Mouse (Mus musculus): ENCODE results near the gene Stra6l. TPM values are rescaled to one million over a fixed set of nuclear protein-coding genes. Genes with fewer than 3 reads are reported as not detected.

Gene Stra6l
- total and polyA plus RNA-seq, 2 experiments from 2014 or later, result 0.20 to 0.26 TPM

DNA sequence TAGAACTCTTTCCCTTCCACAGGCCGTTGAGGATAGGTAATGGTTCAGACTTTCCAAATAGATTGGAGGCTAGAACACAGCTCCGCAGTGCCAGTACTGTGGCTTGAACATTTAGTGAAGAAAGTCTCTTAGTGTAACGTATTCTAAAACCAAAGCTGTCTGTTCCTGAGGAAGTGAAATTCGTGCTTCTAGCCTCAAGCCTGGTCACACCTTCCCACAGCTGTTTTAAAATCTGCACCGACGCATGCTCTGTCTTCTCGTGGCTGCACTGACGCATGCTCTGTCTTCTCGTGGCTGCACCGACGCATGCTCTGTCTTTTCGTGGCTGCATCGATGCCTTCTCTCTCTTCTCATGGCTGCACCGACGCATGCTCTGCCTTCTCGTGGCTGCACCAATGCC, 34.8 kb downstream of the Stra6l start:
- no peaks in the 10 kb centered on the region for H3K27me3 ChIP-seq (ENCODE audit: insufficient read depth, low read length)
- no peak overlapping the region for H3K27ac ChIP-seq
- no peak overlapping the region for H3K4me2 ChIP-seq (ENCODE audit: low read depth, low read length)
- DNase-seq (ENCODE audit: low spot score), result no peak
- H3K36me3 ChIP-seq (ENCODE audit: insufficient read depth, low read length), result no peaks in the 10 kb centered on the region
- no peak for ATAC-seq
- H3K9ac ChIP-seq (replicated peaks; ENCODE audit: low read length), result no peak overlapping the region
- no peak overlapping the region for H3K4me3 ChIP-seq (ENCODE audit: low read length)
- no peaks in the 10 kb centered on the region for H3K4me1 ChIP-seq (ENCODE audit: insufficient read depth, low read length)
- TF ChIP-seq CTCF (IDR thresholded peaks at IDR 0.05; ENCODE audit: low read depth), result no peak
- 92% methylated on average over 16 of the region's 16 CpGs for WGBS
- no peaks in the 10 kb centered on the region for H3K9me3 ChIP-seq (ENCODE audit: low read length)

DNA sequence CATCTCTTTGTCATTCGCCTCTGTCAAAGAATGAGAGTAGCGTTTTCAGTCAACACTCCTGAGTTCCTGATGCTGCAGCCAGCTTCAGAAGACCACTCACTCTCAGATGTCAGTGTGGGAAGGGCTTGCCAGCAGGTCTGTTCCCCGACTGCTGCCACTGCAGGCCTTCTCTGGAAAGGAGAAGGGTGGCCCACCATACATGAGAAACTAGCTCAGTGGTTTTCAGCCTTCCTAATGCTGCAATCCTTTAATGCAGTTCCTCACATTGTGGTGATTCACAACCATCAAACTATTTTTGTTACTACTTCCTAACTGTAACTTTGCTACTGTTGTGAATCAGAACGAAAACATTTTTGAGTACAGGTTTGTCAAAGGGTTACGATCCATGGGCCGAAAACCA, 41.0 kb downstream of the Stra6l start:
- H3K9ac ChIP-seq (replicated peaks; ENCODE audit: low read length), result no peak overlapping the region
- TF ChIP-seq CTCF (IDR thresholded peaks at IDR 0.05; ENCODE audit: low read depth), result no peak
- no peak overlapping the region for H3K4me3 ChIP-seq (ENCODE audit: low read length)
- no peaks in the 10 kb centered on the region for H3K27me3 ChIP-seq (ENCODE audit: insufficient read depth, low read length)
- H3K4me2 ChIP-seq (ENCODE audit: low read depth, low read length), result no peak overlapping the region
- no peak overlapping the region for H3K27ac ChIP-seq
- DNase-seq (ENCODE audit: low spot score), result no peak
- H3K9me3 ChIP-seq (ENCODE audit: low read length), result no peaks in the 10 kb centered on the region
- ATAC-seq, result no peak
- H3K36me3 ChIP-seq (ENCODE audit: insufficient read depth, low read length), result no peaks in the 10 kb centered on the region
- H3K4me1 ChIP-seq (ENCODE audit: insufficient read depth, low read length), result no peaks in the 10 kb centered on the region
- 56% methylated on average over 6 of the region's 6 CpGs for WGBS

DNA sequence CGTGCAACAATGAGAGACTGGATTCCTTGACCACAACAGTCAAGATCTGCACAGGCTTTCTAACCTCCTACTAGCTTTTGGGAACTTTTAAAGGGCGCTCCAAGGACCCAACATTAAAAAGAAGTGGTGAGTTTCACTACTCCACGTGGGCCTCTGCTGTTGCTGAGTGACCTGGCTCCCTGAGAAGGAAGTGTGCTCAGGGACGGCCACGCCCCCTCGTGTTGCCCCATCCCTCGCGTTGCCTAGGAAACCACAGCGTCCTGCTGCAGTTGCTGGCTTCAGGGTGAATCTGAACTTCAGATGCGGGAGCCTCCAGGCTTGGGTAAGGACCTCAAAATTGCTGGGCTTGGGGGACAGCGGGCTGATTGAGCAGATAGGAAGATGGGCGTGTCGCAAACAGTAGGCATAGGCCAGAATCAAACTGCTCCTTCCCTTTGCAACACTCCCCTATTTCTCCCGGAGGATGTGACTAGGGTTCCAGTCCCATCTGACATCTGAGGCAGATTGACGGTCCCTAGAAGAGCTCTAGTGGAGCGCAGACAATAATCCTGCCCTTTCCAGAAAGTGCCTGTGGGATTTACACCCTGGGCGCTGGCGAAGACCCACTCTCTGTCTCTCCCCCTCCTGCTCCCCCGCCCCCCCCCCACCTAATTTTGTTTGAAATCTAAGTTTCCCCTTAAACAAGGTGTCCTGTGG, 41.8 kb downstream of the Stra6l start, which contains the start of gene Ccdc180:
TSS of gene Ccdc180 (plus strand) at position 238 of the 696 bp plus-strand sequence.
- 14% methylated on average over 19 of the region's 19 CpGs for WGBS

DNA sequence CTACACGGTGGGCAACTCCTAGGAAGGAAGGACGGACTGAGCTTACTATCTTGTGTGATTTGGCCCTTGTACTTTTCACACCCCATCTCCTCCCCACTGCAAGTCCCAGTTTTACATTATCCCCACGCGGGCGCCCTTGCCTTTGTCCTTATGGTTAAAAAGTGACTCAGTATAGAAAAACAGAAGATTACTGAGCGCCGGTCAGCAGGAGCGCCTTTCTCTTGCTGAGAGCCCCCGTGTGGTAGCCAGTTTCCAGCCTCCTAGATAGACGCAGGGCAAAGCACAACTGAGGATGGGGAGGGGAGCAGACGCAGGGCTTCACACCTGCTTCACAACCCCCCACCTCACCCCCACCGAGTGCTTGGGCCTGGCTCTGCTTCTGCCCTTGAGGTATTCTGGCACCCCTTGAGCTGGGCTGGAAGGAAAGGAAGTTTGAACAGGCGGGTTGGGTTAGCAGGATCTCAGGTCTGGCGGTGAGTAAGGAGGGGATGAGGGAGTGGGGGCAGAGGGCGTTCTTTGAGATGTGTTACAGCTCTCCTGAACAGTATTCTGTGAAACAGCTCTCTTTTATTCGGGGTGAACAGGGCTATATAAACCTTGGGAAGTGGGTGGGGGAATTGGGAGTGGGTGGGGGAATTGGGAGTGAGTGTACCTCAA, 48.1 kb downstream of the Stra6l start:
- H3K4me1 ChIP-seq (ENCODE audit: insufficient read depth, low read length), result no peaks in the 10 kb centered on the region
- ATAC-seq (no peak), DNase-seq (ENCODE audit: low spot score) (no peak)
- WGBS, result 17% methylated on average over 16 of the region's 16 CpGs
- no peak overlapping the region for H3K9ac ChIP-seq (replicated peaks; ENCODE audit: low read length)
- no peak overlapping the region for H3K27ac ChIP-seq
- no peaks in the 10 kb centered on the region for H3K27me3 ChIP-seq (ENCODE audit: insufficient read depth, low read length)
- H3K9me3 ChIP-seq (ENCODE audit: low read length), result no peaks in the 10 kb centered on the region
- no peaks in the 10 kb centered on the region for H3K36me3 ChIP-seq (ENCODE audit: insufficient read depth, low read length)
- no peak overlapping the region for H3K4me2 ChIP-seq (ENCODE audit: low read depth, low read length)
- H3K4me3 ChIP-seq (ENCODE audit: low read length), result no peak overlapping the region
- TF ChIP-seq CTCF (IDR thresholded peaks at IDR 0.05; ENCODE audit: low read depth), result 0 out of 2 replicates have a peak, but pooled peaks have one; percentile 5

More for the DNA sequence above, 41.8 kb downstream of the Stra6l start, which contains the start of gene Ccdc180:
- Histone ChIP-seq H3K27me3 (ENCODE audit: insufficient read depth, low read length) (no peaks in the 10 kb centered on the region), H3K27ac (no peak within 1 kb of the TSS), H3K9ac (replicated peaks; ENCODE audit: low read length) (0 out of 2 replicates have a peak within 1 kb of the TSS, but pooled peaks have one; percentile 24), H3K9me3 (ENCODE audit: low read length) (no peaks in the 10 kb centered on the region), H3K4me3 (ENCODE audit: low read length) (0 out of 2 replicates have a peak within 1 kb of the TSS, but pooled peaks have one; percentile 6), H3K36me3 (ENCODE audit: insufficient read depth, low read length) (no peaks in the 10 kb centered on the region), H3K4me1 (ENCODE audit: insufficient read depth, low read length) (no peaks in the 10 kb centered on the region), H3K4me2 (ENCODE audit: low read depth, low read length) (peak within 1 kb of the TSS; percentile 36)
- TF ChIP-seq CTCF (IDR thresholded peaks at IDR 0.05; ENCODE audit: low read depth), result no peak
- ATAC-seq, result 0 out of 2 replicates have a peak, but pooled peaks have one; percentile 70
- peak; percentile 71 for DNase-seq (ENCODE audit: low spot score)

DNA sequence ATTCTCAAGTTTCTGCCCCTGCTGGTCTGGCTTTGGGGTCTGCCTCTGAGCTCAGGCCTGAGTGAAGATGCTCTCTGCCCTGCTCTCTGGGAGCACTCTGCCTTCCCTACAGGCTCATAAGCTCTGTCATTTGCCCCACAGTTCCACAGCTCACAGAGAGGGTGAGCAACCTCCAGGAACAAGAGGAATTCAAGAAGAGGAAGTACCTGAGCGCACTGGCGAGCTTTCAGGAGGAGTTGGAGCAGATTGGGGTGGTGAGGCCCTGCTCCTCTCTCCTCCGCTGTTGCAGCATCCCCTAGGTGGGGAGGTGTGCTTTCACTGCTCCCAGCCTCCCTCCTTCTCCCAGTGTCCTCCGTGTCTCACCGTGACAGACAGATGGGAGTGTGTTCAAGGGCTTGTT, 49.9 kb downstream of the Stra6l start:
- no peak for TF ChIP-seq CTCF (IDR thresholded peaks at IDR 0.05; ENCODE audit: low read depth)
- Histone ChIP-seq H3K27ac (no peak overlapping the region), H3K9me3 (ENCODE audit: low read length) (no peaks in the 10 kb centered on the region), H3K27me3 (ENCODE audit: insufficient read depth, low read length) (no peaks in the 10 kb centered on the region), H3K9ac (replicated peaks; ENCODE audit: low read length) (no peak overlapping the region), H3K4me2 (ENCODE audit: low read depth, low read length) (no peak overlapping the region), H3K36me3 (ENCODE audit: insufficient read depth, low read length) (no peaks in the 10 kb centered on the region), H3K4me1 (ENCODE audit: insufficient read depth, low read length) (no peaks in the 10 kb centered on the region), H3K4me3 (ENCODE audit: low read length) (no peak overlapping the region)
- no peak for DNase-seq (ENCODE audit: low spot score)
- 52% methylated on average over 5 of the region's 5 CpGs for WGBS
- no peak for ATAC-seq

DNA sequence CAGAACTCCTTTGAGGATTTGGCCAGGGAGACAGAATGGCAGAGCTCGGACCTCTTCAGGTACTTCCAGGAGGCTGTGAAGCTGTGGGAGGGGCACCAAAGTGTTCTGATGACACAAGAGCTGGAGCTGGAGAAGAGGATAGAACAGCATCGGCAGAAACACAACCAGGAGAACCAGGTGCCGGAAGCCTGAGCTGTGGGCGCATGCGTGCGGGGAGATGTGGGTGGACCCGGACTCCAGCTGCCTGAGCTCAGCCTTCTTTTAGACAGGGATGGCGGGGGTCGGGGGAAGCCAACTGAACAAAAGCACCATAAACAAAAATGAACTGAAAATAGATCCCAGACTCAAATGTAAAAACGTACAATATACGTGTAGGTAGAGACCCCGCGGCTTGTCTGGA, 60.8 kb downstream of the Stra6l start:
- ATAC-seq (no peak), DNase-seq (ENCODE audit: low spot score) (no peak)
- no peak overlapping the region for H3K27ac ChIP-seq
- H3K4me1 ChIP-seq (ENCODE audit: insufficient read depth, low read length), result no peaks in the 10 kb centered on the region
- no peaks in the 10 kb centered on the region for H3K27me3 ChIP-seq (ENCODE audit: insufficient read depth, low read length)
- H3K4me2 ChIP-seq (ENCODE audit: low read depth, low read length), result no peak overlapping the region
- H3K9me3 ChIP-seq (ENCODE audit: low read length), result no peaks in the 10 kb centered on the region
- no peaks in the 10 kb centered on the region for H3K36me3 ChIP-seq (ENCODE audit: insufficient read depth, low read length)
- TF ChIP-seq CTCF (IDR thresholded peaks at IDR 0.05; ENCODE audit: low read depth), result no peak
- H3K9ac ChIP-seq (replicated peaks; ENCODE audit: low read length), result no peak overlapping the region
- WGBS, result 90% methylated on average over 13 of the region's 13 CpGs
- H3K4me3 ChIP-seq (ENCODE audit: low read length), result no peak overlapping the region

DNA sequence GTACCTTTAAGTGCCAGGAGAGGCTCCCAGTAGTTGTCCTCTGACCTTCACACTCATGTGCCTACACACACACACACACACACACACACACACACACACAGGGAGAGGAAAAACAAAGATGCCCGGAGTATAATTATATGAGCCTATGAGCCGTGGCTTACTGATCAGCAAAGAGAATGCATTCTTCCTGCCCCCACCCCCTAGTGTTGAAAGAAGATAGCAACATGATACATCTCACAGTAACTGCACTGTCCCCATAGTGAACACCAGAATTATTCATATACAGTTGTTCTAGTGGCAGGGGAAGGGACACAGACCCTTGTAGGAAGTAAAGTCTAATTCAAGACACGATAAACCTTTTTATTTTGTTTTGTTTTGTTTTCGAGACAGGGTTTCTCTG, 61.5 kb downstream of the Stra6l start:
- peak; percentile 13 for TF ChIP-seq CTCF (IDR thresholded peaks at IDR 0.05; ENCODE audit: low read depth)
- H3K4me2 ChIP-seq (ENCODE audit: low read depth, low read length), result no peak overlapping the region
- H3K27me3 ChIP-seq (ENCODE audit: insufficient read depth, low read length), result no peaks in the 10 kb centered on the region
- H3K4me3 ChIP-seq (ENCODE audit: low read length), result no peak overlapping the region
- no peaks in the 10 kb centered on the region for H3K4me1 ChIP-seq (ENCODE audit: insufficient read depth, low read length)
- H3K9me3 ChIP-seq (ENCODE audit: low read length), result no peaks in the 10 kb centered on the region
- no peak overlapping the region for H3K9ac ChIP-seq (replicated peaks; ENCODE audit: low read length)
- no peaks in the 10 kb centered on the region for H3K36me3 ChIP-seq (ENCODE audit: insufficient read depth, low read length)
- H3K27ac ChIP-seq, result no peak overlapping the region
- DNase-seq (ENCODE audit: low spot score), result no peak
- no peak for ATAC-seq
- WGBS, result 65% methylated on average over 4 of the region's 4 CpGs
